Mouse (Mus musculus): ENCODE results near the gene Zmpste24.
"Not testable (repeated sequence)": the region's sequence is repeated elsewhere in the genome, so short reads cannot be mapped to it uniquely, and the experiment has no call there.

Zmpste24 gene

DNA sequence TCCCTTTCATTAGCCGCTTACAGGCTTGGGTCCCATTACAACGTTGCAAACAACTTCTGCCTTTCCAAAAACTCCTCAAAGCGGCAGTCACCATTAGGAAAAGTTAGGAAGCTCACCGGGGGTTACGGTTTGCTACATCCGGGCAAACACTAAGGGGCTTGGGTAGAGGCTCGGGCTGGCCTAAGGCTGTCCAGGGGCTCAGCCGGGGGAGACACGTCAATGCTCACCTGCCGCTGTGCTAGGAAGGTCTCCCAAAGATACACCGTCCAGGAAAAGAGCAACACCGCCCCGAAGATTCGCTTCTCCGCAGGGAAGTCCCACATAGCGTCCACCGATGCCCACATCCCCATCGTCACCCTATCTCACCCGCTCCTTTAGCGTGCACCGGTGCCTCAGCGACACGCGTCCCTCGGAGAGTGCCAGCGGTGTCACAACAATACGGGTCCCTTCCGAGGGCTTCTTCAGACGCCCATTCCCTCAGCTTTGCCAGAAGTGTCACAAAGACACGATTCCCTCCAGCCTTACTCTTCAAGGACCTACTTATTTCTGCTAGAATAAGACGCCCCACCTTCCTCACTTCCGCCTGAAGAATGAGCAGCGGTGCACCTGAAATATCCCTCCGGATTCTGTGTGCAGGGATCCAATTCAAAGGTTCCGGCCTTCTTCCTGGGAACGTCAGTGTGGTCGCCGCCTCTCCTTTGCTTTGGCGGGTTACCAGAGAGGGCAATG, at the start of gene Zmpste24:
Gene Zmpste24 (minus strand): TSS at position 592 of the 729 bp plus-strand sequence.
- DNase-seq (ENCODE audit: low spot score in 2 of 2): peak; percentile 74 to 92

DNA sequence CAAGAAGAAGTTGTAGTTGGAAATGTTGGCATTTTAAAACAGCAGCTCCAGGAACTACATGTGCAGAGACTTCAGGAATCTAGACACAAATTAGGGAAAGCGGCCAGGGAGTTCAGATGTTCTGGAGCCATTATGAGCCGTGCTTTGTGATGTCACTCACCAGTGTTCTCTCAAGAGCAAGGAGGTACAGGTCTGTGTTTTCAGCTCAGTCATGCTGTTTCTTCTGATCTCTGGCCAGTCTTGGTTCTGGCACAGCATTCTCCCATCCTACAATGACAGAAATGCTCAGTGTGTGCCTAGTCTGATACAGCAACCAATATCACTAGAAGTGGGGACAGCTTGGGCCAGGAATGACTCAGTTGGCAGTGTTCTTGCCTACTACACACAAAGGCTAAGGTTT, 11.1 kb upstream of the Zmpste24 start, which contains the start of gene Tmco2:
Gene Tmco2 (minus strand): TSS at position 101 of the 400 bp plus-strand sequence.
- DNase-seq (ENCODE audit: low spot score in 2 of 2): no peak

DNA sequence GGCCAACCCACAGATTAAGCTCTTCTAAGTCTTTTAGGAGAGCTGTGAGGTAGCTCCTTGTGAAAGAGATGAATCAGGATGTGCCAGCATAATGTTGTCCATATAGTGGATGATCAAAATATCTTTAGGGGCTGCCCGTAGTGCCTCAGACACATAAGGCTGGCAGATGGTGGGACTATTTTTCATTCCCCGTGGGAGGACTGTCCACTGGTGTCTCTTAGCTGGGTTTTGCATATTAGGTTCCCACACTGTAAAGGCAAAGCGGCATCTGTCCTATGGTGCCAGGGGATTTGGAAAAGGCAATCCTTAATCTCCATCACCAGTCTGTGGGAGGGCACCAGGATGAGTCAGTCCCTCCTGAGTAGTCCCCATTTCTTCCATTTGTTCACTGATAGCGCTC, 5.3 kb upstream of the Zmpste24 start:
- DNase-seq (ENCODE audit: low spot score in 2 of 2): peak; percentile 47 to 78

DNA sequence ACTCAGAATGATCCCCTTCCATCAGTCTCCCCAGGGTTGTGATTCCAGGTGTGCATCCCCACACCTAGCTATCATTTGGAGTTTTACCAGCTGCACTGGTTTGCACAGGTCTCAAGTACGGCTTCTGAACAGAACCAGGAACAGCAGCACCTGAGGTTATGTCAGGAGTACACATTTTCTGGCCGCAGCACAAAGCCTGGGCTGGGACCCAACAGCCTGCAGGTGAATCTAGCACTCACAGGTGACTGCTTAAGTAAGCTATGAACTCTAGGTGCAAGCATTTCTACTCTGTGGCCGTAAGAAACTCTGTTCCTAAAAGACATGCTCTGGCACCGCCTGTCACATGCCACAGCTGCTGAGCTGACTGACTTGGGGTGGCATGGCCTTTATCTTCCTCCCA, 7.8 kb downstream of the Zmpste24 start:
- DNase-seq (ENCODE audit: low spot score in 2 of 2): no peak

DNA sequence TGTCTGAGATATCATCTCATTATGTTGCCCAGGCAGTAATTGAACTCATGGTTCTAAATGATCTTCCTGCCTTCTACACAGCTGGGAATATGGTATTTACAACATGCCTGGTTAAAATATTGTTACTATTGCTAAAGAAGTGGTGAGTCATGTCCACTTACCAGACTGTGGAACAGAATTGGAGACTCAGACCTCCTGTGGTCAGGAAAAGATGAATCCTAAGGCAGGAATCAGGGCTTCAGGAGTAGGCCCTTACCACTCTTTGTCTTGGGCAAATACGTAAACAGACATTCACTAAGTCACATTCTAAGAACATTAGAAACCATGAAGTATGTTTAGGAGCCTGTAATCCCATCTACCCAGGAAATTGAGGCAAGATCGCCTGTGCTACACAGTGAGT, 9.3 kb downstream of the Zmpste24 start:
- no peak for DNase-seq (ENCODE audit: low spot score in 2 of 2)

DNA sequence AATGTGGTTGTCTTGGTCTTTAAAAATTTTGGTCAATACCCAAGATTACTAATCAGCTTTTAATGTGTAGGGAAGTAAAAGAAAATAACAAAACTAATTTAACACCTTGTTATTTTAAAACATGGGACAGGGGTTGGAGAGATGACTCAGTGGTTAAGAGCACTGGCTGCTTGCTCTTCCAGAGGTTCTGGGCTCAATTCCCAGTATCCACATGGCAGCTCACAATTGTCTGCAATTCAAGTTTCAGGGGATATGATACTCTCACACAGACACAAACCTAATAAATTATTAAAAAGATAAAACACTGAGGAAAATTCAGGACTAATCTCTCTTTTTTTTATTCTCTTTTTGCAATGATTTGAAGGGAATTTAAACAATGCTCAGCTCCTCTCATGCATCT, 13.5 kb downstream of the Zmpste24 start:
- DNase-seq (ENCODE audit: low spot score in 2 of 2): no peak

DNA sequence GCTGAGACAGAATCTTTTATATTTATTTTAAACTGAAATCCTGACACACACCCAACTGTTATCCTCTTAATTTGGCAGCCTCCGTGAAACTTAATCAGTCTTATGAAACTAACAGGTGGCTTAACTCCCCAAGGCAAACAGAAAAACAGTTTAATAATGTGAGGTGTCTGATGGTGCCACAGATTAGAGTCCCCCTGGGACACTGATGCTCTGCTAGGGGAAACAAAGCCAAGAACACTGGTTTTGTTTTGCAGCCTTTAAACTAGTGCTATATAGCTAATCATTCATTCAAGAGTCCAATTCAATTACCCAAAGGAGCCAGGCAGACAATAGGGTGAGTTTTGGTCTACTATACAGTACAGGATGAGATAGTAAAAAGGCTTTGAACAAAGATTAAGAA, 17.6 kb downstream of the Zmpste24 start:
- DNase-seq (ENCODE audit: low spot score in 2 of 2): no peak

DNA sequence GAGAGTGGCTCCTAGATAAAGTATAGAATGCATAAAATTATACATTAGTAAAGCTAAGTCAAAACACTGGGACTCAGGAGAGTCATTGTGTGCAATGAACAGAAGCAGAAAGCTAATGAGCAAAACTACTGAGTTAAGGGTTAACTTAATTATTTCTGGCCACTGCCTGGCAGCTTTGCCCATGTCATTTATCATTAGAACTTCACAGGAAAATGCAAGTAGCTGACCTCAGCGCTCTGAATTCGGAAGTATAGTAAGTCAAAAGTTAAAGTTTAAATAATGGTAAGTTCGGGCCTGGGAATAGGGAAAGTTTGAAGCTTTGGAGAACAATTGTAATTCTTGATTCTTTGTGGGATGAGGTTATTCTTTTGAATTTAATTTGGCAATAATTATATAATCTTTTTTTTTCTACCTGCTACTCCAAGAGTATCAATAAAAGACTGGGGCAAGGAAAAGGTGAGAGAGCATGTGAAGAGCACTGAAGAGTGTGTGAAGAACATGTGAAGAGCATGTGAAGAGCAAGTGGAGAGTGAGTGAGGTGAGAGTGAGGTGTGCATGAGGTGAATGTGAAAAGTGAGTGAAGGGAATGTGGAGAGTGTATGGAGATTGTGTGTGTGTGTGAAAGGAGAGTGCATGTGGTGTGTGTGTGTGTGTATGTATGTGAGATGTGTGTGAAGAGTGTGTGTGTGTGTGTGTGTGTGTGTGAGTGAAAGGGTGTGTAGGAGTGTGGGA, 20.0 kb downstream of the Zmpste24 start:
- no peak for DNase-seq (ENCODE audit: low spot score in 2 of 2)

DNA sequence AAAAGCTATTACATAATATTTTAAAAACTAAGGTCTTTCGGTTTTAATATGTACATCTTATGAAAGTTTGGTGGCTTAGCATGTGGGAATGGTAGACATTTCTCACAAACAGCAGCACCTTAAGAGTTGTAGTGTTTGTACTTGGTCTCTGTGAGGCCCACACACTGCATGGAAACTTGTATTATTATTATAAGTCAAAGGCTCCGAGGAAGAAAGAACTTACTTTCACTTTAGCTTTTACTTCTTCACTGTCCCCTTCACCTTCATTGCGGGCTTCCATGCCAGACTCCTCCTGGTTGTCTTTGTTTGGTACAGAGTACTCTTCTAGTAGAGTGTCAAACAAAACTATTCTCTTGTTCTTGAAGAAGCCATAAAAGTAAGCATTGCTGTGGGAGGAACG, 23.8 kb downstream of the Zmpste24 start:
- no peak for DNase-seq (ENCODE audit: low spot score in 2 of 2)

DNA sequence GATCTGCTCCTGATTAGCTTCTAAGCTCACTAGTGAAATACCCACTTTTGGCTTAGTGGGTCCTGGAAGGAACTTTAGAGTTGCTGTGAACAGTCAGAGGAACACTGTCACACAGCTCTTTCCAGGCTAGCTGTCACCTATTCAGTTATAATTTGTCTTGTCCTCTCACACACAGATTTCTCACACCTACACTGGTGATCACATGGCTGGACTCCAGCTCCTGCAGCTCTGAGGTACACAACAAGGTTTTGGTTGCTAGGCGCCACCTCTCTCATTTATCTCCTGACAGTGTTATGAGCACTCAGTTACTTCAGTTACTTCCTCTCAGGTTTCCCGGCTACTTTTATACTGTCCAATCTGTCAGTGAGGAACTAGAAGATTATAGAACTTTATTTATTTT, 32.7 kb downstream of the Zmpste24 start:
- no peak for DNase-seq (ENCODE audit: low spot score in 2 of 2)

DNA sequence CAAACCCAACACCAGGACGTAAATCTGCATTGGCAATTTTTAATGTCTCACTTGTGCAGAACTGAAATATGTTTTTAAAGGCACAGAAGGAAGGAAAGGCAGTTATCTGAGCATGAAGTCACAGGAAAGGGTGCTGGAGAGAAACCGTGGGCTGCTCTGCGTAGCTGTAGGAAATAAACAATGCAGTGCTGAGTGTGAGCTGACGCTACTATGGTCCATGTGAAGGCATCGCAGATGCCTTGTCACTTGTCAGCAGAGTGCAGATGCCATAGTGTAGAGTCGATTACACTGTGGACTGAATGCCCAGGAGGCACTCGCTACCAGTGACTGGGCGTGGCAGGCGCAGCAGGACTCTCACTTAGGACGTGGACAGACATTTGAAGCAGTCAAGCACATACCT, 38.8 kb downstream of the Zmpste24 start:
- not testable (repeated sequence) for DNase-seq (ENCODE audit: low spot score in 2 of 2)

DNA sequence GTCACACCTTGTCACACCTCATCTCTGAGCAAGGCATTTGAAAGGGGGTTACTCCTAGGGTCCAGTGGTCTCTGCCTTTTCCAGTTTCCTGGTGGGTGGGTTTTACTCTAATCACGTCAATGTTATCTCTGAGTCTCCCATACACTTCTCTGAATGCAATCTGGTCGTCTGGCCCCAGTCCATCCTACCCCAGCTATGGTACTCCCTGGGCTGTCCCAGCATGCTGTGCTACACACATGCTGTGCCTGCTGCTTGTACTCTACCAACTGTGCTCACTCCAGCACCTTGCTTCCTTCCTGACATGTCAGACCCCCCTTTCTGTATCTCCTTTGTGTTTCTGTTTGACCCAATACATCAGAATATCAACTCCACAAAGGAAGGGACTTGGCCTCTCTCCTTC, 41.0 kb downstream of the Zmpste24 start:
- DNase-seq (ENCODE audit: low spot score in 2 of 2): no peak

DNA sequence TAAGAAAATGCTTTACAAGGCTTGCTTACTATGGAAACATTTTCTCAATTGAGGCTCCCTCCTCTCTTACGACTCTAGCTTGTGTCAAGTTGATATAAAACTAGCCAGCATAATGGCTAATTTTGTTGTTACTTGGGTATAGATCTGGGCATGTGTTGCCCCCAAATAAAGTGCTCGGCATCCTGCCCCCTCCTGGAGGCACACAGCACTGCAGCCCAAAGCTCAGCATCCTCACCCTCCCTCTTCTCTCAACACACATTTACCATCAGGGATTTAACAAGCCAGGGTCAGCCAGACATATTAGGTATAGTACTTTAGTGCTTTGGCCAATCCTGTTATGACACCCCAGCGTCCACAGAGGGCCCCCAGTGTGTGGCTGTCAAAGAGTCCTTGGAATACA, 41.7 kb downstream of the Zmpste24 start:
- DNase-seq (ENCODE audit: low spot score in 2 of 2): no peak

DNA sequence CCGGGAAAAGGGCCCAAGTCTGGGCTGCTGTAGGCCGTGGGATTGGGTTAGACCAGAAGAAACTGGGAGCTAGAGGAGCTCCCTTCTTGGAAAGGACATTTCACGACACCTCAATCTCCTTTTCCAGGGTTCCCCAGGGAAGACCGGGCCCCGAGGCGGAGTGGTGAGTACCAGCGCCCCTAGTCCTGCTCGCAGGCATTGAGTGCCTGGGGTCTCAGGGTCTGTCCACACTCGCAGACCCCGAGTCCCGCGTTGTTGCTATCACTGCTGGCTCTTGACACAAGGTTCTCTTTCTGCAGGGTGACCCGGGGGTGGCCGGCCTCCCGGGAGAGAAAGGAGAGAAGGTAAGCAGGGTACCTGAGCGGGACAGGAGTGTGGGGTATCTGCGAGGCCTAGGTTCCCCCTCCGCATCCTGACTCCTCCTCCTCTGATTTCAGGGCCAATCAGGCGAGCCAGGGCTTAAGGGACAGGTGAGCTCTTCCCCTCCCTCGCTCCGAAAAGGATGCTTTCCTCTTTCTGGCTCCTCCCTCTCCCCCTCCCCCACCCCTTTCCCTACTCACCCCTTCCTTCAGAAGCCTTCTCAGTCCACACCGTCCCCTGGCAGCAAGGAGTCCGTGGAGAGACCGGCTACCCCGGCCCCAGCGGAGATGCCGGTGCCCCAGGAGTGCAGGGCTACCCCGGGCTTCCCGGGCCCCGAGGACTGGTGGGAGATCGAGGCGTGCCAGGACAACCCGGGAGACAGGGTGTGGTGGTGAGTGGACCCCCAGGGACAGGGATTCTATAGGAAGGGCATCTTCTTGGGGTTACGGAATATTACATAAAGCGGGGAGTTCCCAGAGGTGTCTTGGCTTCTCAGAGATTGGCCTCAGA, 45.4 kb downstream of the Zmpste24 start:
- DNase-seq (ENCODE audit: low spot score in 2 of 2): peak in 1 of 2 experiments; percentile 29

DNA sequence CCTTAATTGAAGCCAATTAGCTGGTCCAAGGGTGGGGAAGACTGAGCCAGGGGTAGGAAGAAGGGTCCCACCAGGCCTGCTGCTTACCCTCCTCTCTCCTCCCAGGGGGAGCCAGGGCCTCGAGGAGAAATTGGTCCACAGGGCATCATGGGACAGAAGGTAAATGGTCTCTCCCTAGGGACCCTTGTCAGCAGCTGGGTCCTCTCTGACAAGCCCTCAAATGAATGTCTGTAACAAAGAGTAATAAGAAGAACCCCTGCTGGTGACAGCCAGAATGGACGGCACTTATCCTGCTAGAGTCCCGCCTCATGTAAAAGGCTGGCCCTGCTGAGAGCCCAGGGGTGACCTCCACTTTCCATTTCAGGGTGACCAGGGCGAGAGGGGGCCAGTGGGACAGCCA, 46.2 kb downstream of the Zmpste24 start:
- DNase-seq (ENCODE audit: low spot score in 2 of 2): no peak

DNA sequence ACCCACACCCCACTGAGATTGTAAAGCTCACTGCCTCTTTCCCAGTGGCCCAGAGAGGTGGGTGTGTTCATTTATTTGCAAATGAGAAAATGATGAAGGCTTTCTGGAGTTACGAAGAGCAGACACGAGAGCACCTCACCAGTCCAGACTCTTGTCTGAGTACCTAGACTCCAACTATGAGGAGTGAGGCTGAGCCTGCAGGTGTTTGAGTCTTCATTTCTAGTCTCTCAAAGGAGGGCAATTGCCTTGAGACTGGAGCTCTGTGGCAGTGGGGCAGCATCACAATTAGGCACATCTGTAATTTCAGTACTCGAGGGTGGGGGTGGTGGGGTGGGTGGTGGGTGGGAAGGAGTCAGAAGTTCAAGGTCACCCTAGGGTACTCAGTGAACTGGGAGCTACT, 55.1 kb downstream of the Zmpste24 start:
- no peak for DNase-seq (ENCODE audit: low spot score in 2 of 2)

DNA sequence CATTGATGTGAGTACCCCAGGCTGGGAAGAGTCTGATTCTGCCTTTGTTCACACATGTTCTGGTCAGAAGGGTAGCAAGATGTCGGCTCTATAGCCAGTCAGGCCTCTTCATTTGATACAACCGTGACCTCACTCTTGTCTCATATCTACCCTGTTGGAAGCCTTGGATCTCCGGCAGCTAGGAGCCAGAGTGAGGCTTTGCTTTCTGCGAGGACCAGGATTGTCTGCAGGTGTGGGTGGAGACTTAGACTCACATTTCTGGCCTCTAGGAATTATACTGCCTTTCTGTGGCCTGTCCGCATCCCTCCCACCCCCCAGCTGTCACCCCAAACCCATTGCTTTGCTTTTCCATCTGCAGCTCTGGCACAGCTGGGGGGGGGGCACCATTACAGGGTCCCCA, 55.6 kb downstream of the Zmpste24 start:
- no peak for DNase-seq (ENCODE audit: low spot score in 2 of 2)

DNA sequence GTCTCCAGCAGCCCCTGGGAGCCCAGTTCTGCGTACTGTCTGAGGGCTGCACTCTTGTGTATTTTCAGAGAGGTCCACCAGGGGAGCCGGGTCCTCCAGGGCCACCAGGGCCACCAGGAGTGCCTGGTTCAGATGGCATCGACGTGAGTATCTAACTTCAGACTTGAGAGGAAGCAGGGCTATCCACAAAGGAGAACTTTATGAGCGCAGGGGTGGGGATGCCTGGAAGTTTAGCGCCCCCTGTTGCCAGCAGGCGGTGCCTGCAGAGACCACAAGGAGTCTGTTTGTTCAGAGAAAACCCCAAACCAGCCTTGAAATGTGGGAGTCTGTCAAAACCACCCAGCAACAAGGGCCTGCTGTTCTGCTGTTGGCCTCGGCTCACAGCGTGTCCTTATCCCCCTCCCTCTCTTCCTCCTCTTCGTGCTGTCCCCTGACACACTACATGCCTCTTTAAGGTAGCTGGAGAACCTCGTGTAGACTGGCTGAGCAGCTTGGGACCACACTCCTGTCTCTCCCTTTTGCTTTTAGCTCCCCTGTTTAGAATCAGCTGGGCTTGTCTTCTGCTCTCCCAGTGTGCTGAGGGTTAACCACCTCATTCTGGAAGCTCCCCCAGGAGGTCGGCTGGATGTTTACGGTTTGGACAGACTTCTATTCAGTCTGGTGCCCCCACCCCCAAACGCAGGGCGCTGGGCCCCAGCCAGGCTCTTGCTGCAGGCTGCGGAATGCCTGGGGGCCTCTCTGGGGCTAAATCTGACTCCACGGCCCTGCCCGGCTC, 57.0 kb downstream of the Zmpste24 start:
- peak; percentile 44 to 81 for DNase-seq (ENCODE audit: low spot score in 2 of 2)

DNA sequence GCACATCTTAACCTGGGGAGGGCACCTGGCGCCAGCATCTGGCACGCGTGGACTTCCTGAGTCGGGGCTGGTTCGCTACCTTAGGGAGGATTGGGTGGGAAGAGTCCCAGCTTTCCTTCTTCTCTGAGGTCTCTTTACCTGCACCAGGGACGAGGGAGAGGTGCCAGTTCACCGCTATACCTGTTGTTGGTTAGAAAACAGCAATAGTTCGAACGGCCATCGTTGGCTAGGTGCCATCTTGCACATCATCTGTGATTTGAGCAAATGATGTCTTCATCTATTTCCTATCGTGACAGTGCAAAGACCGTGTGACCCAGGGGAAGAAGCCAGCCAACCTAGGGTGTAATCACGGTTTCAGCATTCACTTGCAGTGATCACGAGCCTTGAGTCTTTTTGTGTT, 57.7 kb downstream of the Zmpste24 start:
- no peak for DNase-seq (ENCODE audit: low spot score in 2 of 2)

DNA sequence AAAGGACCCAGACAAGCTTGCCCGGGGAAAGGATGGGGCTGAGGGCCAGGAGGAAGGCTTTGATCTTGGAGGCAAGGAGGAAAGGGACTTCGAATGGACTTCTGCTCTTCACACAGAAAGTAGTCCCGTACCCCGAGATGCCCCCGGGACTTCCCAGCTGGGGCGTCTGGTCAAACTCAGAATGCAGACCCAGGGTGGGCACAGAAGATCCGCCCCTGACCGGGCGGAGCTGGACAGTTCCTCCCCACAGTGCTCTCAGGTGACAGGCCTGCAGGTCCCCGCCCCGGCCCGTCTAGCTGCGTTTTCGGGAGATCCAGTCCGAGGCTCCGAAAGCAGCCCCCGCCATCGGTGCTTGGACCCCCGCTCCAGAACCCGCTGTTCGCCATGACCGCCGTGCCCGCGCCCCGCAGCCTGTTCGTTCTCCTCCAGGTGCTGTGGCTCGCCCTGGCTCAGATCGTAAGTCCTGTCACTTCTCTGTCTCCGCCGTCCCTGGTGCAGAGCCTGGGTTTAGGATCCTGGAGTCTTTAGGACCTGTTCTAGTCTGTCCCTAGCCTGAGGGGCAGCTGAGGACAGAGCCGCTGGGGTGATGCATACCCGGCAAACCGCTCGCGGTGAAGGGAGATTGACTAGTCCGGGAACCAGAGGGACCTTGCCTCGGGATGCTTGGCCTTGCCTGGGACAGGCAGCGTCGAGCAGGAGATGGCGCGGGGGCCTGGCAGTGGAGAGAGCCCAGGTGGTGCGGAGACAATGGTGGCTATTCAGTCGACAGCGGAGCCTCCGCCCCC, 58.5 kb downstream of the Zmpste24 start, which contains the start of gene Col9a2:
Gene Col9a2 (plus strand): TSS at position 55 of the 785 bp plus-strand sequence.
- DNase-seq (ENCODE audit: low spot score in 2 of 2): no peak

DNA sequence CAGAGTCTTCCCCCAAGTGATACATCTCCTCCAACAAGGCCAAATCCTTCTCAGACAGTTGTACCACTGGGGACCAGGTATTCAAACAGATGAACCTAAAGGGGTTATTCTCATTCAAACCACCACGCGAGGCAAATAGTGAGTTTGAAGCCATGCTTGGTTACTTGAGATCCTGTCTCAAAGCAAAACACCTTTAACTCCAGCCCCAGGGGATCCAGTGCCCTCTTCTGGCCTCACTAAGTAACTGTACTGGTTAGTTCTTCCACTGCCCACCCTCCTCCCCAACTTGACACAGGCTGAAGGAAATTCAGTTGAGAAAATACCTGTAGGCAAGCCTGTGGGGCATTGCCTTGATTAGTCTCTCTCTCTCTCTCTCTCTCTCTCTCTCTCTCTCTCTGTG, 65.0 kb downstream of the Zmpste24 start:
- no peak for DNase-seq (ENCODE audit: low spot score in 2 of 2)
